Mouse (Mus musculus) thymus, postnatal 25 days (tissue): ENCODE data around the gene Fam171a2.
A peak's percentile ranks its signal among the peaks of the same experiment; 100 is the strongest.

Source experiments
- DNase-seq: peaks from one replicate; pipeline ENCODE4 v3.0.0; 2022

The Fam171a2 gene

GRCm38 (mm10) chr11:102408344-102408876, 39.1 kb downstream of the Fam171a2 start:
- peak; percentile 93 for DNase-seq

DNA sequence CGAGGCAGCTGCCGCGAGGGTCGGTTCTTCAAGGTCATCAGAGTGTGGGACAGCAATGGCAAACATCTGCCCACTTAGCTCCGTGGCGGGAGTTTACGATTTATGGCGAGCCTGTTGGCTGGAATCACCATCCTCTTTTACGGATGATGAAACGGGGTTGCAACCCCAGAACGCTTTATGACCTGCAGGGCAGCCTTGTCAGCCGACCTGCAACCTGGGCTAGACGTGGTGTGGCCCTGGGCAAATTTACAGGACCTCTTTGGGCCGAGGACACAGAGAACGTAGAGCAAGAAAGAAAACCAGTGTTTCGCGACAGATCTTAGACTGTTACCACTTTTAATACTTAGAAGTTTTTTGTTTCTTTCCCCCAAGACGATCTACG, 39.7 kb downstream of the Fam171a2 start, which contains the start of gene Slc25a39:
Slc25a39 (minus strand) TSS at position 113 of the 382 bp plus-strand sequence.
- DNase-seq = no peak

GRCm38 (mm10) chr11:102406900-102407833, 40.3 kb downstream of the Fam171a2 start:
- peak; percentile 93 for DNase-seq

- DNase-seq = no peak
Observed at GRCm38 (mm10) chr11:102406401-102406800, 41.1 kb downstream of the Fam171a2 start.

DNA sequence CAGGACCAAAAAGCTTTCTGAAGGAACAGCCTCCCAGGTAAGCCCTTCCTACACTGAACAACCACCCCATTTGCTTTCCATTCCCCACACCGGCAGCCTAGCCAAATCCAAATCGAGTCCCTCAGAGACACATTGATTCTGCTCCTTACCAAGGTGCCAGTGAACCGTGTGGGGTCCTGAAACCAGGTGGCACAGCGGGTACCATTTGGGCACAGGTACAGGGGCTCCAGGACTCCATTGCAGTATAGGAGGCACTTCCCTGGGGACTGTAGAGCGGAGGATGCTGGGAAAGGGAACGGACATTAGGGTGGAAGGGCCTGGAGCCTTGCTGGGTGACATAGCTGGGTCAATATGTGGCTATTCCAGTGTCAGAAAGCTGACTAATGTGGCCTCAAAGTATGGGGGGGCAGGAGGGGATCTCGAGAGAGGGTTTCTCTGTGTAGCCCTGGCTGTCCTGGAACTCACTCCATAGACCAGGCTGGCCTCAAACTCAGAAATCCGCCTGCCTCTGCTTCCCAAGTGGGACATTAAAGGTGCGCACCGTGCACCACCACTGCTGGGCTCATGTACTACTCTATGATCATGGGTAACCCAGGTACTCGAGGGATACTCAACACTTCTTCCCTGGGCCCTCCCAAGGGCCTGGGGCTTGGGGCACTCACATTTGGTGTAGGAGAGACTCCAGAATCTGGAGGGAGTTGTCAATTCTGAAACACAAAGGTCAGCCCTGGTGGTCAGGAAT, 41.8 kb downstream of the Fam171a2 start:
- DNase-seq = no peak

GRCm38 (mm10) chr11:102404161-102405010, 43.1 kb downstream of the Fam171a2 start:
- no peak for DNase-seq

DNA sequence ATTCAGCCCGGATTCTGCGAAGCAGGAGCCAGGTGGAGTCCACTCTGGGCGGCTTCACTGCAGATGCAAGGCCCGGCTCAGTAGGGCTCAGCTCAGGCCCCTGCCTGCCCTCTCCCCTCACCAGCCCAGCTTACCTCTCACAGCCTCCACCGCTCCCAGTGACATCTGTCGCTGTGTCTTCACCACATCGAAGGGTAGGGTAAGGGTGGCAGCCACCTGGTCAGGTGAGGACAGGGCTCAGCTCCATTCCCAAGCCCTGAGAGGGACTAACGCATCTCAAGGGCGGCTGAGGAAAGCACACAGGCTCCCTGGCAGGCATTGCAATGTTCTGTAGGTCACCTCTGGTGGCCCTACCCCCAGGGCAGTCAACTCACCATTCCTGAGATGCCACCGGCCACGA, 43.8 kb downstream of the Fam171a2 start:
- DNase-seq = no peak

GRCm38 (mm10) chr11:102401898-102402500, 45.5 kb downstream of the Fam171a2 start:
- no peak for DNase-seq

- no peak for DNase-seq
Observed at GRCm38 (mm10) chr11:102400513-102401084, 46.9 kb downstream of the Fam171a2 start.

- no peak for DNase-seq
Observed at GRCm38 (mm10) chr11:102399610-102400072, 47.8 kb downstream of the Fam171a2 start.

DNA sequence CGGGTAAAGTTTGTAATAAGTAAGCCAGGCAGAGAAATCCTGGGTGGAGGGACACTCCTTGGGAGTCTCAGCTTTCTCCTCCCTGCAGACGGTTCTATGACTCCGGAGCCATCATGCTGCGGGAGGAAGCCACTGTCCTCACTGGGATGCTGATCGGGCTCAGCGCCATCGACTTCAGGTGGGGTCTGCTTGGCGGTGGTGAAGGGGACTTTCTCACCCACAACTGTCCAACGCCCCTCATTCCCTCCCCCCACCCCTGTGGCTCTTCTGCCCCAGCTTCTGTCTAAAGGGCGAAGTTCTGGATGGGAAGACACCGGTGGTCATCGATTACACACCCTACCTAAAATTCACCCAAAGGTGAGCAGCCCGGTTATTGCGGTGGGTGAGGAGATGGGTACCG, 48.4 kb downstream of the Fam171a2 start:
- DNase-seq = no peak

GRCm38 (mm10) chr11:102398007-102398825, 49.3 kb downstream of the Fam171a2 start:
- no peak for DNase-seq

DNA sequence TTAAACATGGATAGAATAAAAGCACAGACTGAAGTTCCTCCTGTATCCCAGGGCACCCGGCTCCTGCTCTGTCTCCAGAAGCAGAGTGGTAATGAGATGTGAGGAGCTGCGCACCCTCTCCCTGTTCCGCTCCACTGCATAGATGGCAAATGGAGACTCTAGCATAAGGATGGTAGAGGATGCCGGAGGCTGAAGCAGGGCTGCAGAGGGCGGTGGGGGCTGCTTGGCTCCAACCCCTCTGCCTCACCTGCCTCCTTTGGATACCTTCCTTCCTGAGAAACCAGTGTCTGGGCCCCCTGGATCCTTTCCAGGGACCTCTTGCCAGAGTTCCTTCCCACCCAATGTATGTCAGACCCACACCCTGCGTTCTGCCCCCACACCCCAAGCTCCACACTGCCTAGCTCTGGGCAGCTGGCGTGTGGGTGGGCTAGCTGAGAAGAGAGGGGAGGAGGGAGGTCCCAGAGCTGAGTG, 50.8 kb downstream of the Fam171a2 start:
- no peak for DNase-seq

- DNase-seq = no peak
Observed at GRCm38 (mm10) chr11:102396263-102396662, 51.2 kb downstream of the Fam171a2 start.

DNA sequence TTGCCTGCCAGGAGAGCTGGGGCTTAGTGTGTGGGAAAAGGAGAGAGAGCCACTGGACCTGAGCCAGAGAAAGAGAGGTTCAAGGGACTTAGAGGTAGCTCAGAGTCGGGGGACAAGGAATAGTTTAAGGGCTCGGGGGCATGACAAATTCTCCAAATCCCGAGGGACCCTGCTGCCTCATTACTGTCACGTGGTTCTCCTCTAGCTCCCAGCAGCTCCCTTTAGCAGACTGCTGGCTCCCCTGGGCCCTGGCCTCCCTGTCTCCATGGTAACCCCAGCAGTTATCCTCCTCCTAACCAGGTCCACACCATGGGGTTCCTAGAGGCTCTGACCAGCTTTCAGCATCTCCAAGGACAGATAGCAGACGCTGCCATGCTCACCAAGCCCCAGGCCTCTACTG, 52.2 kb downstream of the Fam171a2 start:
- DNase-seq = no peak

DNA sequence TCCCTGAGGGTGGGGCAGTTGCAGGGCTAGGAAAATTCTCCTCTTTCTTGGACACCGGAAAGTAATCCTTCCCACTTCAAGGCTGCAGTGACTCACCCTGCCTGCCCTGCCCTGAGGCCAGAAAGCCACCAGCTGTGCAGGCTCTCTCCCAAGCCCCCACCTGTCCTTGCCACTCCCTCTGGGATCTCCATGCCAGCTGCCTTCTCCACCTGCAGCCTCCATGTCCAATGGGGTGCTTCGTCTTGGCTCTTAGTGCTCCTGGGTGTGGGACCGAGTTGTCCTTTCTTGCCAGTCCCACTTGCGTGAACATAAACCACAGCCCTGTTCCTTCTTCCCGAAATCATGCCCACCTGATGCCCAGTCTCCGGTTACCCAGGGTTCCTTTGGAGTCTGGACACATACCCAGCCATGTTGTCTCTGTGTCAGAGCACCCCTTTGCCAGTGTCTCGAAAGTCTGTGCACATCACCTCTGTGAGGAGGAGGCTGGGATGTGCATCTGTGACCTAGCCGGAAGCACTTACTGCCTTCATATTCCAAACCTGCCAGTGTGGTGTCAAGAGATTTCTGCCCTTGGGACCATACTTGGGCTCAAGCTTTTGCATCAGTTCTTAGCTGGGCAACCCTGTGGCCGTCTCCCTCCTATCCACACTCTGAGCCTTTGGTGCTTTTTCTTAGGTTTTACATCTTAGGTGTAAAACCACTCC, 52.9 kb downstream of the Fam171a2 start:
- no peak for DNase-seq

- peak; percentile 22 for DNase-seq
Observed at GRCm38 (mm10) chr11:102393719-102394420, 53.6 kb downstream of the Fam171a2 start.

DNA sequence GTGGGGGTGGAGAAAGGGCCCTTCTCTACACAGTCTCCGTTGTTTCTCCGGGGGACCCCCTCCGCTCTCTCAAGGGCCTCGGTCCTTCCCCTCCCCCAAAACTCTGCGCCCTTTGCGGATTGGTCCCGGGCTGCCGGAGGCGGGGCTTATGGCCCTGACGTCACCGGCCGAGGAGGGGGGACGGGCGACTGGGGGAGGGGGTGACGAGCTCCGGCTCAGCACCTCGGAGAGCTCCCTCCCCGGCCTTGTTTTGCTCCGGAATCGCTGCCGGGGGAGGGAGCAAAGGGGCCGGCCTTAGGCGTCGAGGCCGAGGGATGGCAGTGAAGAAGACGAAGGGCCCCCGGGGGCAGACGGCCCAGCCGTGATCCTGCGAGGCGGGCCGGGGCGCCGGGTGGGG, 54.2 kb downstream of the Fam171a2 start, which contains the start of gene Rundc3a:
Rundc3a (plus strand) TSS at position 166 of the 397 bp plus-strand sequence.
- DNase-seq = peak; percentile 89
